Mouse (Mus musculus): ENCODE results near the gene Grn. TPM values are rescaled to one million over a fixed set of nuclear protein-coding genes. Genes with fewer than 3 reads are reported as not detected.

The Grn gene
- polyA plus RNA-seq, 1 experiment from 2014 or later, result 94.8 TPM

DNA sequence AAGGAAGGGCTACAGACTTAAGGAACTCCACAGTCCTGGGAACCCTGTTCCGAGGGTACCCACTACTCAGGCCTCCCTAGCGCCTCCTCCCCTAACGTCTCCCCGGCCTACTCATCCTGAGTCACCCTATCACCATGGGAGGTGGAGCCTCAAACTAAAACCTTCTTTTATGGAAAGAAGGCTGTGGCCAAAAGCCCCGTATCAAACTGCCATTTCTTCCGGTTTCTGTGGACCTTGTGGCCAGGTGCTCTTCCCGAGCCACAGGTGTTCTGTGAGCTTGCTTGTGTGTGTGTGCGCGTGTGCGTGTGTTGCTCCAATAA lies 6.3 kb downstream of the Grn start:
- Histone ChIP-seq H3K4me1 (replicated peaks) (peaks cover 33% of the 10 kb centered on the region), H3K36me3 (replicated peaks) (peaks cover 15% of the 10 kb centered on the region), H3K4me3 (replicated peaks) (no peak overlapping the region), H3K9ac (no peak overlapping the region), H3K9me3 (replicated peaks) (no peaks in the 10 kb centered on the region), H3K27me3 (peaks cover 72% of the 10 kb centered on the region), H3K27ac (replicated peaks) (no peak overlapping the region), H3K4me2 (no peak overlapping the region)
- ATAC-seq (ENCODE audit: insufficient read depth), result no peak
- WGBS (ENCODE audit: insufficient replicate concordance), result 69% methylated on average over 10 of the region's 10 CpGs

DNA sequence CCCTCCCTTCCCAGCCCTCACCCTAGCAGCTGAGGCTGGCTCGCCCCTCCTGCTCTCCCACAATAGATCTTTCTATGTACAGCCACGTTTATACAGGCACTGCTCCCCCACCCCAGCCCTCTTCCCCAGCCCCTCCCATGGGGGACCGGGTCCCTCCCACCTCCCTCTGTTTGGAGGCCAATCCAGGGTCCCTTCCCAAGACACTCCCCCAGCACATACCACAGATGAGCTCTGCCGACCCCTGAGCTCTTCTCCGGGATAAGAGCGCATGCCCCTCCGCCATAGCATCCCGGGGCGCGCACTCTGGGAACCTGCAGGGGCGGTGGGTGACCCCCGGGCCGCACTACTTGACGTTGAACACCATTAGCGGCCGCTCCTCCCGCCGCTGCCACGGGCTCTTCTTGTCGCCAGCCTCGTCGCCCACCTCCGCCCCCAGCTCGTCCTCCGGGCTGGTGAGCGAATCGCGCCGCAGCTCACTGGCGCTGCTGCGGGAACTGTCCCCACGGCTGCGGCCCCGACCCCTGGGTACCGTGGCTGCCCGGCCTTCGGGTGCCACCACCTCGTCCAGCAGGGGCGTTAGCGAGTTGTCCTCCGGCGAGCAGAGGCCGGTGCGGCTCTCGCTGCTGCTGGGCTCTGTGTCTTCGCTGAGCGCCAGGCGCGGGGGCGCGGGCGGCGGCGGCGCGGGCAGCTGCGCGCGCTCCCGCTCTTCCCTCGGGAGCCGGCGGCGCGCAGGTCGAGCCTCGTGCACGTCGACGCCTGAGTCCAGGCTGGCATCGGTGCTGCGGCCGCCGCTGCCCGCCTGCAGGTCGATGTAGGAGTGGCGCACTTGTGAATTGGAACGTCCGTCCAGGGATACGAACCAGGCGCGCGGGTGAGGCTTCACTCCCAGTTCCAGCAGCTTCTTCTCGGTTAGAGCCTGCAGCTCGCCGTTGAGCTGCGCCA lies 7.3 kb downstream of the Grn start:
- WGBS (ENCODE audit: insufficient replicate concordance), result 29% methylated on average over 87 of the region's 87 CpGs
- Histone ChIP-seq H3K9ac (no peak overlapping the region), H3K27ac (replicated peaks) (no peak overlapping the region), H3K9me3 (replicated peaks) (no peaks in the 10 kb centered on the region), H3K27me3 (peaks cover 77% of the 10 kb centered on the region), H3K4me2 (peak overlapping the region; percentile 80), H3K4me1 (replicated peaks) (peaks cover 25% of the 10 kb centered on the region), H3K4me3 (replicated peaks) (peak overlapping the region; percentile 51), H3K36me3 (replicated peaks) (peaks cover 15% of the 10 kb centered on the region)
- ATAC-seq (ENCODE audit: insufficient read depth), result no peak

DNA sequence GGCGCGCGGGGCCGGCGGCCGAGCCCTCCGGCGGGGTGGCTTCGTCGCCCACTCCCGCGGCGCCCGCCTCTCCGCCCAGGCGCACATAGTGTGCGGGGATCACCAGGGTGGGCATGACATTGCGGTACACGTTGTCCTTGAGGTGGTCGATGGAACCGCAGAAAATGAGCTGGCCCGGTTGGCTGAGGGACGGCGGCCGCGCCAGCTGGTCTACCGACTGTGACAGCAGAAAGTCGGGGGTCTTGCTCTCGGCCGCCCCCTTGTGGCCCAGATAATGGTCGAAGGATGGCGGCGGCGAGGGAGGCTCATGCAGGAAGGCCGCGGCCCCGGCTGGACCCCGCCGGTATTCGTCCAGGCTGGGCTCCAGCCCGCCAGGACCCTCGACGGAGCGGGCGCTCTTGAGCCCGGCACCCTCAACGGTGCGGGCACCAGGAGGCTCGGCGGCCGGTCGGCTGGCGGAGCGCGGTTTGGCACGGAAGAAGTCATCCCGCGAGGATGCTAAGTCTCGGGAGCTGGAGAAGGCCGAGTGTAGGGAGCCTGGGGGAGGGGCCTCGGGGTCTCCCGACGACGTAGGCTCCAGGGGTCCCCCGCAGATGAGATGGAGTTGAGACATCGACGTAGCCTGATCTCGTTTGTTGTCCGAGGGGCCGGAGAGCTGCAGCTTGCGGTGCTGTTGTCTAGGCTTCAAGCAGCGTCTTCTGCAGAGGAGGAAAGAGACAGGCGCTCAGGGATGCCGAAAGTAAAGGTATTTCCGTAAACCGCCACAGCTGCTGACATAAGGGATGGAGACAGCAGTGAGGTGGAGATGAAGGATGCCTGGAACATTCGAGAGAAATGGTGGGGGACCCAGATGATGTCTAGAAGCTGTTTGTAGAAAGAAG lies 8.3 kb downstream of the Grn start:
- Histone ChIP-seq H3K36me3 (replicated peaks) (peaks cover 15% of the 10 kb centered on the region), H3K9me3 (replicated peaks) (no peaks in the 10 kb centered on the region), H3K9ac (peak overlapping the region; percentile 27; the same call in 1 of the 2 replicates), H3K4me2 (peak overlapping the region; percentile 80), H3K4me3 (replicated peaks) (peak overlapping the region; percentile 51), H3K4me1 (replicated peaks) (peaks cover 19% of the 10 kb centered on the region), H3K27me3 (peaks cover 77% of the 10 kb centered on the region), H3K27ac (replicated peaks) (no peak overlapping the region)
- no peak for ATAC-seq (ENCODE audit: insufficient read depth)
- 22% methylated on average over 77 of the region's 77 CpGs for WGBS (ENCODE audit: insufficient replicate concordance)

DNA sequence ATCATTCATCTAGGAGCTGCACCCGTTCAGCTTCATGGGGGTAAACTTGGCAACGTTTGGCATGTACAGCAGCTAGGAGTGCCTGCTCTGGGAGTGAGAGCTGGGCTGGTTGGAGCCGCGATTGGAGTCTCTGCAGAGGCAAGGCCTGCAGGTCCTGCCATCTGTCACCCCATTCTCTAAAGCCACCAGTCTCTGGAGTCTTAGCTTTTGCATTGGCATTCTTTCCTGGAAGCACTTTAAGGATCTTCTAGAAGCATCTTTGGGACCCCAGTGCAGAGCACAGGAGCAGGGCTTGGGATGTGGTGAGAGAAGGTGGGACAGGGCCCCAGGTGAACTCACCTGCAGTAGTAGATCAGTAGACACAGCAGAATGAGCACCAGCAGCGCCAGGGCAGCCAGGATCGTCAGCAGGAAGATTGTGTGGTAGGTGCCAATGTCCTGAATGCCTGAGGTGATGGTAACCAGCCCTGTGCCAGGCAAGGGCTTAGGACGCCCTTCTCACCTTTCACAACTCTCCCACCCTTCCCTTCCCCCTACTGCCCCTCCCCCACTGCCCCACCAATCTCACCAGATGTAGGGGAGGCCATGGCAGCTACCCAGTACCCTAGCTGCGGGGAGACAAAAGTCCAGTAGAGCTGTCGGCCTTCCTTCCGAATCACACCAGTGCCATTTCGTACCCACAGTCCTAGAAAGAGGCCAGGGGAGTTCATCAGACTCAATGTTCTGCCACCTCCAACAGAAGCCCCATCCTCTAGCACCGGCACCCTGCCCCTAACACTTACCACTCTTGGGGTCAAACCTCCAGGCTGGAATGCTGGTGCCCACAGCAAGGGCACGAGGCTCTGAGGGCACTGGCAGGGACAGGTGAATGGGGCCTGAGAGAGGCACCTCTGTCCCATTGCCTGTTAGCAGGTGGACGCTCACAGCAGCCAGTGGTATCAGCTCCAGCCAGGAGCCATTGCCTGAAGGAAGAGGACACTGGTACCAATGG lies 9.3 kb downstream of the Grn start:
- Histone ChIP-seq H3K36me3 (replicated peaks) (peaks cover 15% of the 10 kb centered on the region), H3K27me3 (peaks cover 85% of the 10 kb centered on the region), H3K9me3 (replicated peaks) (no peaks in the 10 kb centered on the region), H3K4me2 (no peak overlapping the region), H3K27ac (replicated peaks) (no peak overlapping the region), H3K9ac (no peak overlapping the region), H3K4me1 (replicated peaks) (peaks cover 13% of the 10 kb centered on the region), H3K4me3 (replicated peaks) (no peak overlapping the region)
- no peak for ATAC-seq (ENCODE audit: insufficient read depth)
- WGBS (ENCODE audit: insufficient replicate concordance), result 70% methylated on average over 14 of the region's 14 CpGs

DNA sequence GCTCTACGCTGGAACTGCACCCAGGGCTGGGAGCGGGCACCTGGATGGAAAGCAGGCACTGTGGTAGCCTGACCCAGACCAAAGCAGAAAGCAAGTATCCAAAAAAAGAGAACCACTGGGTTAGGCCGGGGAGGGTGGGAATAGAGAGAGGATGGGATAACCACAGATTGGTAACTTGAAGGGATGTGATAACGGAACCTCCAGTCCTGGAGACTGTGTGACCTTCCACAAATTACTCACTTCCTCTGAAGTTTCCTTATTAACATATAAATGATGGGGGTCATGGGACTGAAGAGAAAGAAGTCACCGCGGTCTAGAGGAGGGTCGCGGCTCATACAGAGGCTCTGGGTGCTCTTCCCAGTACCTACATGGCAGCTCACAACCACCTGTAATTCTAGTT lies 10.1 kb downstream of the Grn start:
- Histone ChIP-seq H3K9me3 (replicated peaks) (no peaks in the 10 kb centered on the region), H3K4me2 (no peak overlapping the region), H3K4me1 (replicated peaks) (peaks cover 13% of the 10 kb centered on the region), H3K27ac (replicated peaks) (no peak overlapping the region), H3K27me3 (peaks cover 86% of the 10 kb centered on the region), H3K36me3 (replicated peaks) (peaks cover 11% of the 10 kb centered on the region), H3K4me3 (replicated peaks) (no peak overlapping the region), H3K9ac (no peak overlapping the region)
- 77% methylated on average over 8 of the region's 8 CpGs for WGBS (ENCODE audit: insufficient replicate concordance)
- ATAC-seq (ENCODE audit: insufficient read depth), result no peak

DNA sequence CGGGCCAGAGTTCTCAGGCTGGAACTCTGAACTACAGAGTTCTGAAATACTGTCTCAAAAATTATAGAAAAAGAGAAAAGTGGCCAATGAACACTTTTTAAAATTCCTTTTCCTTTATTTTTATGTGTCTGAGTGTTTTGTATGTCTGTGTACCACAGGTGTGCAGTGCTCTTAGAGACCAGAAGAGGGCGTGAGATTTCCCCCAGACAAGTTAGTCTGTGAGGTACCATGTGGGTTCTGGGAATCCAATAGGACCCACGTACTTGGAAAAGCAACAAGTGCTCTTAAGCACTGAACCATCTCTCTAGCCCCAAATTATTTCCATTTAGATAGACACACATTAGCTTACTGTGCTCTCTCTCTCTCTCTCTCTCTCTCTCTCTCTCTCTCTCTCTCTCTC lies 11.3 kb downstream of the Grn start:
- 64% methylated on average over 3 of the region's 3 CpGs for WGBS (ENCODE audit: insufficient replicate concordance)
- H3K4me3 ChIP-seq (replicated peaks), result no peak overlapping the region
- peaks cover 22% of the 10 kb centered on the region for H3K4me1 ChIP-seq (replicated peaks)
- H3K27ac ChIP-seq (replicated peaks), result no peak overlapping the region
- no peaks in the 10 kb centered on the region for H3K36me3 ChIP-seq (replicated peaks)
- no peak overlapping the region for H3K9ac ChIP-seq
- H3K4me2 ChIP-seq, result no peak overlapping the region
- no peak for ATAC-seq (ENCODE audit: insufficient read depth)
- peaks cover 86% of the 10 kb centered on the region for H3K27me3 ChIP-seq
- H3K9me3 ChIP-seq (replicated peaks), result no peaks in the 10 kb centered on the region

DNA sequence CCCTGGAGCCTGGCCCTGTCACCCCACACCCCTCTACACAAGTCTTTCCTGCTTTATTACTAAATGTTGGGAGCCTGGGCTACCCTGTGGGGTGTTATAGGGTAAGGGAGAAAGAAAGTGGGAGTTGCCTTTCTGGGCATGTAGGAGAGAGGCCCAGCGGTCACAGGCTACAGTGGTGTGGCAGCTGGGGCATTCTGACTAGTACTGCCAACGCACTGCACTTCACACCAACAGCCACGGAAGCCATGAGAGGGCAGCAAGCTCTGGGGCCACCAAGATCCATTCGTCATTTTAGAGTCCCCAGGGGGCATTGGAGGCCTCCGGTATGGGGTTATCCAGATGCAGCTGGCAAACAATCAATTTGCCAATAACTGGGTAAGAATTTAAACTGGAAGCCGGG lies 12.0 kb downstream of the Grn start:
- Histone ChIP-seq H3K36me3 (replicated peaks) (no peaks in the 10 kb centered on the region), H3K4me3 (replicated peaks) (no peak overlapping the region), H3K27ac (replicated peaks) (no peak overlapping the region), H3K4me1 (replicated peaks) (peaks cover 29% of the 10 kb centered on the region), H3K9me3 (replicated peaks) (no peaks in the 10 kb centered on the region), H3K27me3 (peaks cover 87% of the 10 kb centered on the region), H3K9ac (no peak overlapping the region), H3K4me2 (no peak overlapping the region)
- ATAC-seq (ENCODE audit: insufficient read depth), result no peak
- 75% methylated on average over 6 of the region's 6 CpGs for WGBS (ENCODE audit: insufficient replicate concordance)

DNA sequence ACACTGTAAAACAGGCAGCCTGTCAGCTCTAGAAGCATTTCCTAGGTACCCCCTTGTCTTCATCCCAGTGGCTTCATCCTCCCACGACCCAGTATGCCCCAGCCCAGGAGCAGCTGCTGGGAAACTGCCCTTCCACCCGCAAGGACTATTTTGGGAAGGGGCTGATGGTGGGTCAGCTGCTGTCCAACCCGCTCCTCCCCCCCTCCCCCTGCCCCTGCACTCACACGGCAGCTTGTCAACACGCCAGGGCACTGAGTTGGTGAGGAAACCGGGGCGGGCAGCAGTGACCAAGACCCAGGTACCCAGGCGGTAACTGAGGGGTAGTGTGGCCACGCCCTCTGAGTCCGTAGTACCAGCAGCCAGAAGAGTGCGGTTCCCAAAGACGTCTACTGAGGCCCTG lies 13.6 kb downstream of the Grn start:
- H3K27me3 ChIP-seq, result peaks cover 87% of the 10 kb centered on the region
- no peaks in the 10 kb centered on the region for H3K36me3 ChIP-seq (replicated peaks)
- H3K4me3 ChIP-seq (replicated peaks), result no peak overlapping the region
- 61% methylated on average over 12 of the region's 12 CpGs for WGBS (ENCODE audit: insufficient replicate concordance)
- ATAC-seq (ENCODE audit: insufficient read depth), result no peak
- no peaks in the 10 kb centered on the region for H3K9me3 ChIP-seq (replicated peaks)
- peaks cover 27% of the 10 kb centered on the region for H3K4me1 ChIP-seq (replicated peaks)
- H3K27ac ChIP-seq (replicated peaks), result no peak overlapping the region
- H3K9ac ChIP-seq, result no peak overlapping the region
- H3K4me2 ChIP-seq, result no peak overlapping the region

DNA sequence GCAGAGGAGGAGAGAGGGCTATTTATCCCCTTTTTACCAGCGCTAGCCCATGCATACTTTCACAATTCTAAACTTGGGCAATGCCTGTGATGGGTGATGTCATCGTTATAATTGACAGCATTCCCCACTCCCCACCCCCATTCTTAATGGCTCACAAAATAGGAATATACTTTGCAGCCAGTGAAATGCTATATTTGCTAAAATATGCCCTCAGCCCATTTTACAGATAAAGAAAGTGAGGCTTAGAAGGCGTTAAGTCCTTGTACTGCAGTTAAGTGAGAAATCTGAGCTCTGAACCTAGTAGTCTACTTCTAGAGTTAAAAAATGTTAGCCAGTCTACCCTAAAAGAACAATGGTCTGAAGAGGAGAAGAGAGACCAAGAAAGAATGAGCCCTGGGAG lies 14.2 kb downstream of the Grn start:
- Histone ChIP-seq H3K27me3 (peaks cover 87% of the 10 kb centered on the region), H3K4me2 (no peak overlapping the region), H3K9me3 (replicated peaks) (no peaks in the 10 kb centered on the region), H3K4me3 (replicated peaks) (no peak overlapping the region), H3K4me1 (replicated peaks) (peaks cover 27% of the 10 kb centered on the region), H3K36me3 (replicated peaks) (no peaks in the 10 kb centered on the region), H3K27ac (replicated peaks) (no peak overlapping the region), H3K9ac (no peak overlapping the region)
- WGBS (ENCODE audit: insufficient replicate concordance), result 69% methylated on average over 3 of the region's 3 CpGs
- ATAC-seq (ENCODE audit: insufficient read depth), result no peak

DNA sequence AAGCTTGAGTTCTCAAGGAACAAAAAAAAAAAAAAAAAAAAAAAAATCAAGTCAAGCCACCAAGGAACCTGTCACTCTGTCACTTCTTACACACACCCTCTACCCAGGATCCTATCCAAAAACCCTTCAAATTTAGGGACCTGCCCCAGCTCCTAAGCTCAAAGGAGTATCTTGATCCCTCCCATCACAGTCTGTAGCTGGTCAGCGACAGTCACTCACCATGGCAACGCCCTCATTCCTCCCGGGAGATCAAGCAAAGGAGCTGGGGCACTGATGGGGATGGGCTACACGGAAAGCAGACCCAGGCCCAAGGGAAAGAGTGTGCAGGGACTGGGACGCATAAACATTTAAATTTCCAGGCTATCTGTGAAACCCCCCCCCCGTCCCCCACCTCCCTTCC lies 14.7 kb downstream of the Grn start:
- H3K27ac ChIP-seq (replicated peaks), result no peak overlapping the region
- no peak overlapping the region for H3K4me3 ChIP-seq (replicated peaks)
- peaks cover 27% of the 10 kb centered on the region for H3K4me1 ChIP-seq (replicated peaks)
- H3K4me2 ChIP-seq, result no peak overlapping the region
- 42% methylated on average over 6 of the region's 6 CpGs for WGBS (ENCODE audit: insufficient replicate concordance)
- H3K9me3 ChIP-seq (replicated peaks), result no peaks in the 10 kb centered on the region
- H3K9ac ChIP-seq, result no peak overlapping the region
- no peak for ATAC-seq (ENCODE audit: insufficient read depth)
- no peaks in the 10 kb centered on the region for H3K36me3 ChIP-seq (replicated peaks)
- H3K27me3 ChIP-seq, result peaks cover 87% of the 10 kb centered on the region

Data from liver, embryonic 15.5 days (tissue).